Mouse (Mus musculus) thymus, adult 2 months (tissue): ENCODE measurements around the gene Tubb4b.

Source experiments
- CTCF ChIP-seq: fragments of 200-500 bp; IDR thresholded peaks from 2 replicates; pipeline ENCODE4 v1.5.1; 2012; ENCODE audit warnings: mild to moderate bottlenecking, control low read depth, low read length, moderate library complexity, borderline replicate concordance; ENCODE audit not compliant: control insufficient read depth, poor library complexity, insufficient read depth; ENCODE audit errors: extremely low read depth
- POLR2A ChIP-seq: fragments of 200-500 bp; IDR thresholded peaks from 2 replicates; pipeline ENCODE4 v1.6.1; 2012; ENCODE audit warnings: mild to moderate bottlenecking, low read length, control low read depth, moderate library complexity; ENCODE audit not compliant: control insufficient read depth, poor library complexity, insufficient read depth; ENCODE audit errors: extremely low read depth

DNA sequence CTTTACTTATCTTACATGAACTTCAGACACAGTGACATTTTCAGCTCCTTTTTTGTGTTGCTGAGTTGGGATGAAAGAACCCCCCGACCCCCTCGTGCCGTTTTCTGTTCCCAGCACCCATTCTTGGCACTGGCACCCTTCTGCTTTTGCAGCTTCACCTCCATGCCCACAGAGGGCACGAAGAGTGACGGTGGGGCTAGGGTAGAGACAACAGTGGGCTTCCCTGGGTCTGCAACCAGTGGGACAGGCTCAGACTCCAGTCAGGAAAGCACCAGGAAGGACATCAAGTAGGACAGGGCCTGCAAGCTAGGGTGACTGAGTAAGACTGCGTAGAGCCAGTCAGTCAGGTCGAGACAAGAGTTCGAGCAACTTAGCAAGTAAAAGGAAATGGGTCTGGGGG, 15.8 kb upstream of the Tubb4b start:
- TF ChIP-seq CTCF (no peak), POLR2A (no peak)
